Mouse (Mus musculus) monocyte, adult 2 months (primary cell): ENCODE measurements around the gene Grm5.

ENCODE experiments used
- DNase-seq, 2 experiments: peaks; one replicate each; pipeline ENCODE4 v3.0.0; 2022; ENCODE audit warnings: low spot score in 2 of 2, low read depth in 1 of 2

Grm5 gene

DNA sequence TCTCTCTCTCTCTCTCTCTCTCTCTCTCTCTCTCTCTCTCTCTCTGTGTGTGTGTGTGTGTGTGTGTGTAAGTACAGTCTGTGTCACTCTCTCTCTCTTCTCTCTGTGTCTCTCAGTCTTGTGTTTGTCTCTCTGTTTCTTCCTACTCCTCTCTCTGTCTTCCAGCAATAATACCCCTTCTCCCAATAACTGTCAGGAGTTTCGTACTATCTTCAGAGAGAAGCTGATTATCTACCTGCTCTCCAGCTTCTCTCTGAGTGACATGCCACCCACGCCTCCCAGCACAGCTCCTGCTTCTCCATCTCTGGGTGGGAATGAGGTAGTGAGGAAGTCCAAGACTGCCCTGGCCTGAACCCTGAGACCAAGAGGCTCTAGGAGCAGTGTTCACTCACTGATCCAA is at the start of gene Grm5:
Gene Grm5 (plus strand): TSS at position 301 of the 400 bp plus-strand sequence.
- DNase-seq: no peak

GRCm38 (mm10) chr7:87539031-87539430 is 44.9 kb upstream of the Grm5 start:
- no peak for DNase-seq

GRCm38 (mm10) chr7:87565300-87565699 is 18.7 kb upstream of the Grm5 start:
- DNase-seq: no peak

GRCm38 (mm10) chr7:87566476-87566875 is 17.5 kb upstream of the Grm5 start:
- DNase-seq: no peak

DNA sequence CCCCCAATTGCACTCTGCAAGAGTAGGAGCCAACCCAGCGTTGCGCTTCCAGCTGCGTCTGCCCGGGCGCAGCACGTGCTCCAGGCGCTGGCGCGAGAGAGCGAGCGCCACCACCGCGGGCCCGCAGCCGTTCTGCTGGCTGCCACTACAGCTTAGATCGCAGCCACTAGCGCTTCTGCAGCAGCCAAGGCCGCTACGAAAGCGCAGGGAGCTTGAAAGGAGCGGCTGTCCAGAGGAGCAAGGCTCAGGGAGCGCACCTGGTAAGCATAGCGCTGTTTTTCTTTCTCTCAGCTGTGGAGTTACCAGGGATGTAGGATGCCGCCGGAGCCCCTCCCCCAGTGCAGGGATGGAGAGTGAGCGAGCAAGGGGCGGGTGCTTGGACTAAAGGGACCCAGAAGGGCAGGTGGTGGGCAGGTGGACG is 323 bp downstream of the Grm5 start:
- DNase-seq: no peak

DNA sequence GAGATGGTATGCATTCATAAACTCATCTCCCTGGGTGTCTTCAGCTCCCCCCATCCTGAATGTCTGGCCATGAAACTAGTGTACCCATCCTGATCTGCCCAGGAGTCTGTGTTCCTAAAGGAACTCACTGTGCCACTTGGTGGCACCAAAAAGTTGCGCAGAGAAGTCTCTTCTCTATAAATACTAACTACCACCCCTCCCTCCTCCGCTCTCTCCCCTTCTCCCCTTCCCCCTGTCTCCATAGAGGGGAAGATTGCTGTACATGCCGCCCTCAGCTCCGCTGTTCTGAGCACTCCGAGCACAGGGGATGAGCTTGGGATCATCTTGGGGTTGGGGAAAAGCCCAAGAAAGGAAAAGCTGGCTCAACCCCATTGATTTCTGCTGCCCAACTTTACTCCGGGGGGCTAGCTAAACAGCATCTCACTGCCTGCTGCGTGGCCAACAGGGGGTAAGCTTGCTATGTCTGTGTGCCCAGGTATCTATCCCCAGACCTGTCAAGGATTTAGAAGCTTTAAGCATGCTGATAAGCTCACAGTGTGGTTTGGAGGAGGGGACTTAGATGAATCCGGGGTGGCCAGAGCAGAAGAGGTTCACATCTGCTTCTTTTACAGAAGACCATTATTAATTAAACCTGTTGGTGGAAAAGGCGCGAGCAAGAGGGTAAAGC is 2.4 kb downstream of the Grm5 start:
- DNase-seq: no peak

DNA sequence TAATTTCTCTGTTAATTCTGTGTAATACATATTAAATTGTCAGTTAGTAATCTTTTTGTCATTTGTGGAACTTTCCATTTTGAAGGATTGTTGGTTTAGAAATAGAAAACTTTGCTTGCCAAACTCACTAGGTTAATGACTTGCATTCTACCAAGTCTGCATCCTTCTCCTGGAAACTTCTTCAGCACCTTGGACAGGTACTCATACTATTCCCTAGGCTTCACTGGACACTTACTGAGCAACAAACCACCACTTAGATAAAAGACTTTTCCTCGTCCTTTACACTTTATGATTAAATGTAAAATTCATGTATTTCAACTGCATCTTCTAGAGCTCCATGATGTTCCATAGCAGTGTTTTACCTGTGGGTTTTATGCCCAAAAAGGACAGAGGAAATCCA is 4.0 kb downstream of the Grm5 start:
- DNase-seq: no peak

DNA sequence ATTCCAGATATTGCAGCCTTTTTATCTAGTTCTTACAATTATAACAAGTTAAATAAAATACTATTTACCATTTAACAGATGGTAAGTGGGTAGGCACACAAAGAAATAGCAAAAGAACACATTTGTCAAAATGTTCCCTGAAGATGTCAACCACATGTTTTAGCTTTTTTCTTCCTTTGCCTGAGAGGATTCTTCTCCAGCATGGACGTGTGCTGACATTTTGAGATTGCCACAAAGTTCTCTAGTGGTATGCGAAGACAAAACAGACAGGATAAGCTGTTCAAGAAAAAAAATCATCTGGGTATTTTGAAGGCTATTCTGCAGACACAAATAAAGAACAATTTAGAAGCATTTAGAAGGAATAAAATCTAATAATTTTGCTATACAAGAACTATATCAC is 42.3 kb downstream of the Grm5 start:
- DNase-seq: no peak

- DNase-seq: no peak
These were observed 51.6 kb downstream of the Grm5 start for GRCm38 (mm10) chr7:87635530-87635929.

GRCm38 (mm10) chr7:87650610-87651009 is 66.6 kb downstream of the Grm5 start:
- no peak for DNase-seq

DNA sequence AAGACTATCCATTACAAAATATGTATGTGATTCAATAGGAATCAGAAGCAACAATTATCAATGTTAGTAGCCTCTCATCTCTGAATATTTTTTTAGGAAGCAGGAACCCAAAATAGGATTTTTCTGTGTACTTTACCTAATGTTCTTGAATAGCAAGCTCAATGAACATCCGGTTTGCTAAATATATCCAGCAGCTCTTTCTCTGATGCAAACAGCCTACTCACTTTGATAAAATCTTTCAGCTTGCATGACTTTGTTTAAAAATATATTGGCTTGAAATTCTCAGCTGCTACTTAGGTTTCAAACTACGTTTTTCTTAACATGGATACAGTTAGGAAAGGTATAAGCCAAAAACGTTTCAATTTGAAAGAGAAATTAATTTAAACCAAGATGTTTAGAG is 77.8 kb downstream of the Grm5 start:
- no peak for DNase-seq

- no peak for DNase-seq
These were observed 80.1 kb downstream of the Grm5 start for GRCm38 (mm10) chr7:87664041-87664440.

- no peak for DNase-seq
These were observed 132.4 kb downstream of the Grm5 start for GRCm38 (mm10) chr7:87716393-87716792.

DNA sequence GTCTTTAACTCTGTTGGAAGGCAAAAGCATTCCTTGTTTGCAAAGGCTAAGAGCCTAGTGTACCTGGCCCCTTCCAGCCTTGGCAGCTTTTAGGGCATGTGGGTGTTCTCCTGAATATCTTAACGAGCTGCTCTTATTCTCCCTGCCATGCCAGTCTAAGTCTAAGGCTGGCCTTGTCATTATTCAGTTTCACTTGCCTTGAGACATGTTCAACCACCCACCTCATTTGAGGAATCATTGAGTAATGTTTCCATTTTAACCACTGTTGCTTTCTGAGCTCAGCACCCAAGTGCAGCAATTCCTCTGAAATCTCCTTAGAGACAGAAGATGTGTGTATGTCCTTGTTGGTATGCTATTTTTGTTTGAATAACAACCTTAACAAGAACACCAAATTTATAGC is 134.7 kb downstream of the Grm5 start:
- no peak for DNase-seq

DNA sequence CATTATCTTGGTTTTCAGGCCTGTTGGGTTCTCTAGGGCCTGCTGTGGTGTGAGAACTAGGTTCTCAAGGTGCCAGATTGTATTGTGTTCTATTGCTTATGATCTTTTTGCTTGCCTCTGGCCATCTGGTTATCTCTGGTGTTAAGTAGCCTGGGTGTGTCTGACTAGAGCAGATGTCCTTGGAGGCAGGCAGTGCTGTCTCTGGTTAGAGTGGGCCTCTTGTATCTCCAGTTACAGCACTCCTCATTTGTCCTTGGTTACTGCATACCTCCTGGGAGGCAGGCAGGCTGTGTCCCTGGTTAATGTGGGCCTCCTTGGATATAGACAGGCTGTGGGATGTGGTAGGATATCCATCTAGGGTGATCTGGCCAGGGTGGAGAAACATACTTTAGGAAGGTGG is 150.5 kb downstream of the Grm5 start:
- DNase-seq: no peak

DNA sequence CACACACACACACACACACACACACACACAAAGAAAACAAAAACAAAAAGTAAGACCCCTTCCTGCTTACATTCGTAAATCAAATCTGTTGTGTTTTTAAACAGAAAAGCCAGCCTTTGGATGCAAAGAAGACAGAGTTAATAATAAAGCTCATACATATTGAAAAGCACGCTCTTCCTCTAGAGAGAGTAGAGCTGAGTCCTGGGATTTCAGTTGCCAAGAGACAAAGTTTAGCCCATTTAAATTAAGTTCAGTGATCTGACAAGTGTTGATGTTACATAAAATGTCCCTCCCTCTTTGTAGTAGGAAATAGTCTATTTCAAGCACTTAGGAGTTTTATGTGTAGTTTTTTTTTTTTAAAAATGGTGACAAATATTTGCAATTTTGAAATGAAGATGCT is 178.0 kb downstream of the Grm5 start:
- DNase-seq: no peak

- no peak for DNase-seq
These were observed 178.4 kb downstream of the Grm5 start for GRCm38 (mm10) chr7:87762376-87762775.

GRCm38 (mm10) chr7:87787560-87787959 is 203.6 kb downstream of the Grm5 start:
- DNase-seq: no peak

- DNase-seq: no peak
These were observed 205.0 kb downstream of the Grm5 start for GRCm38 (mm10) chr7:87788963-87789362.

- DNase-seq: no peak
These were observed 209.9 kb downstream of the Grm5 start for GRCm38 (mm10) chr7:87793896-87794295.

DNA sequence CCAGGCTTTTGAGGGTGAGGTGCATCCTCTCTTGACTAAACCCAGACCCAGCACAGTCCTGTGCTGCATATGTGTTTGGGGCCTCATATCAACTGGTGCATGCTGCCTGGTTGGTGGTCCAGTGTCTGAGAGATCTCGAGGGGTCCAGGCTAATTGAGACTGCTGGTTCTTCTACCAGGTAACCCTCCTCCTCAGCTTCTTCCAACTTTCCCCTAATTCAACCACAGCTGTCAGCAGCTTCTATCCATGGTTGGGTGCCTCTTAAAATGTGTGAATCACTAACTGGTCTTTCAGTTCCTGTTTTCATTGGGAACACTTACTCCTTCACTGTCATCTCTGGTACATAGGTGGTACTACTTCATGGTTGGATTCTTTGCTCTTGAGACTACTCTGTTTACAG is 240.9 kb downstream of the Grm5 start:
- DNase-seq: no peak

DNA sequence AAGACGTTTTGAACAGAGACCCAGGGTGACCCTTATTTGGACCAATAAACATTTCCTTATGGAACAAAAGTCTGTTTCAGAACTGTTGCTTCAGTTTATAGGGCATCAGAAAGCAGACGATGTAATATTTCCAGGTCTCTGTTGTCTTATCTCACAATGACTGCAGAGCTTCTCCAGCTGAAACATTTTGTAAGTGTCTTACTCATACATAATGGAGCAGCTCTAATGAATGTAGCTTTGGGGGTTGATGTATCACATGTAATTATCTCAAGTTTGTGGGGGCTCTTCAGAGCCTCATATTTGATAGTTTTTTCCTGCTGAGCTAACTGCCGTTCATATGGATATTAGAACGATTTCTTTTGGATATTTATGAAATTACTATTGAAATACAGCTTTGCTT is 250.7 kb downstream of the Grm5 start:
- DNase-seq: no peak

- DNase-seq: no peak
These were observed 254.6 kb downstream of the Grm5 start for GRCm38 (mm10) chr7:87838579-87838978.

DNA sequence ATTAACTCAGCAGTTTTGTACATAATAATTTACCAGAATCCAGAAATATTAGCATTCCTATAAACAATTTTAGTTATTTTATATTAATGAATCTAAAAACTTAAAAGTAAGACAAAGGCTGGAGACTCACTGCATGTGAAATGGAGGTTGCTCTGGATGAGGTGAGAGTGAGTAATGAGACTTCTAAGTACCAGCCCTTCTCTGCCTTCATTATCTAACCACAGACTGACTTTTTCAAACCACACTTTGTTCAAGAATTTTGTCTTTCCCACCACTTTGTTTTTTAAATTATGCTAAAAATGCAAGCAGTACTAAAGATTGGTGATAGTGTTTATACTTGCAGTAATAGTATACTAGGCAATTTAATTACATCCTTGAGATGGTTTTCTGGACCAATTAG is 259.5 kb downstream of the Grm5 start:
- DNase-seq: no peak
